Mouse (Mus musculus) stomach, postnatal 0 days (tissue): ENCODE measurements around the gene Lemd1.

ENCODE experiments used
- CTCF ChIP-seq: IDR thresholded peaks from 2 replicates; pipeline ENCODE4 v1.5.1; 2016; ENCODE audit warnings: antibody characterized with exemption, low read depth, mild to moderate bottlenecking, moderate library complexity
- EP300 ChIP-seq: optimal IDR thresholded peaks from 2 replicates; pipeline ENCODE3; 2016; ENCODE audit warnings: antibody characterized with exemption

- TF ChIP-seq CTCF (no peak), EP300 (no peak)
These were observed 45.1 kb upstream of the Lemd1 start for GRCm38 (mm10) chr1:132145973-132146685.
